Mouse (Mus musculus): ENCODE results near the gene Pitpnc1.

DNA sequence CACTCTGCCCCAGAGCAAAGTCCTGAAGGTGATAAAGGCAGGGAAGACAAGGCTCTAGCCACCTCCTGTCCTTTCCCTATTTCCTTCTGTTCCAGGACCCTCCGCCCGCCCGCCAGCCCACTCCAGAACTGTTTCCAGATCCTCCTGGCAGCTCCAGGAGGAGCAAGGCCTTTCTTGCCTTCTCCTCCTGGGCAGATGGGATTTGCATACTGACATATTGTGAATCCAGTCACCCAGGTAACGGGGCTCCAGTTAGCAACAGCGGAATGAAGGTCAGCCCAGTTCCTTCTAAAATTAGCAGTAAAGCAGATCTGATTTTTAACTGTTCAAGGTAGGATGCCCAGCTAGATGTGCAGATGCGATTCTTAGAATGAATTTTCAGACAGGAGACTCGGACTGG lies 114.3 kb downstream of the Pitpnc1 start:
- no peak for TF ChIP-seq CTCF (IDR thresholded peaks at IDR 0.05; ENCODE audit: low read depth)
- no peak for TF ChIP-seq EP300 (IDR thresholded peaks at IDR 0.05; ENCODE audit: low read depth)
